Mouse (Mus musculus) intestine, postnatal 0 days (tissue): ENCODE results near the gene Hist1h2bn. TPM values are rescaled to one million over a fixed set of nuclear protein-coding genes. Genes with fewer than 3 reads are reported as not detected.
"Not testable (repeated sequence)": the region's sequence is repeated elsewhere in the genome, so short reads cannot be mapped to it uniquely, and the experiment has no call there.

Experiments used
- ATAC-seq: fragments of 200-750 bp; cut with Nextera tagmentation; 2 replicates; pipeline ENCODE4 v1.8.0; 2017; ENCODE audit warnings: mild to moderate bottlenecking, moderate TSS enrichment, moderate library complexity
- H3K27ac ChIP-seq: fragments of 300-500 bp; sonication (generic); 2 replicates; pipeline ENCODE4 v1.5.1; 2014; ENCODE audit warnings: mild to moderate bottlenecking, low read depth, low read length, moderate library complexity
- H3K27me3 ChIP-seq: fragments of 300-500 bp; sonication (generic); replicated peaks from 2 replicates; pipeline ENCODE4 v1.6.1; 2014; ENCODE audit warnings: low read length, mixed read lengths; ENCODE audit not compliant: control insufficient read depth, insufficient read depth
- H3K36me3 ChIP-seq: fragments of 300-500 bp; sonication (generic); 2 replicates; pipeline ENCODE4 v1.6.1; 2014; ENCODE audit warnings: mild to moderate bottlenecking, moderate library complexity; ENCODE audit not compliant: control insufficient read depth, insufficient read depth
- H3K4me1 ChIP-seq: fragments of 300-500 bp; sonication (generic); replicated peaks from 2 replicates; pipeline ENCODE4 v1.6.1; 2014; ENCODE audit warnings: antibody characterized with exemption, low read length, mixed read lengths; ENCODE audit not compliant: control insufficient read depth, insufficient read depth
- H3K4me2 ChIP-seq: fragments of 300-500 bp; sonication (generic); replicated peaks from 2 replicates; pipeline ENCODE4 v1.6.1; 2014; ENCODE audit warnings: low read depth, mild to moderate bottlenecking, moderate library complexity
- H3K4me3 ChIP-seq: fragments of 300-500 bp; sonication (generic); 2 replicates; pipeline ENCODE4 v1.5.1; 2014; ENCODE audit warnings: low read depth, low read length
- H3K9ac ChIP-seq: fragments of 300-500 bp; sonication (generic); 2 replicates; pipeline ENCODE4 v1.6.1; 2014; ENCODE audit warnings: mild to moderate bottlenecking, low read depth, low read length
- H3K9me3 ChIP-seq: fragments of 300-500 bp; sonication (generic); 2 replicates; pipeline ENCODE4 v1.6.1; 2016; ENCODE audit warnings: mixed run types; ENCODE audit not compliant: control insufficient read depth
- CTCF ChIP-seq: sonication (generic); IDR thresholded peaks from 2 replicates; pipeline ENCODE4 v1.5.1; 2016; ENCODE audit warnings: low read depth, mild to moderate bottlenecking, control low read depth, antibody characterized with exemption, moderate library complexity
- WGBS: fragments of 180-500 bp; shearing (Covaris S2); extraction: QIAGEN DNeasy Blood & Tissue Kit; methylation state at CpG from one replicate; pipeline ENCODE4 v1.1.7; 2014; 5-methylcytosine and 5-hydroxymethylcytosine counted together
- polyA plus RNA-seq: library from polyadenylated mRNA; unstranded; fragments of >200 nt; fragmentation: Nextera tagmentation; extraction: Ambion mirVana; gene quantifications from 2 replicates; pipeline ENCODE4 v1.2.1, GENCODE M21; 2015

Hist1h2bn gene
- polyA plus RNA-seq, 1 experiment from 2014 or later = 1.1 TPM

- no peak overlapping the region for H3K4me2 ChIP-seq
- H3K9ac ChIP-seq = no peak overlapping the region
These were observed 1.8 kb downstream of the Hist1h2bn start for GRCm38 (mm10) chr13:21755707-21756106.

GRCm38 (mm10) chr13:21778814-21779766 is 25.2 kb downstream of the Hist1h2bn start:
- Histone ChIP-seq H3K4me1 (peaks cover 9% of the 10 kb centered on the region; the same call in 1 of the 2 replicates), H3K4me2 (peak overlapping the region; percentile 91), H3K4me3 (peak overlapping the region; percentile 54), H3K27me3 (no peaks in the 10 kb centered on the region), H3K36me3 (no peaks in the 10 kb centered on the region), H3K9me3 (no peaks in the 10 kb centered on the region), H3K27ac (peak overlapping the region; percentile 69), H3K9ac (peak overlapping the region; percentile 67)
- WGBS = 1% methylated on average over 33 of the region's 33 CpGs
- peak; percentile 85 for ATAC-seq
- TF ChIP-seq CTCF = no peak

More at GRCm38 (mm10) chr13:21755707-21756106, 1.8 kb downstream of the Hist1h2bn start:
- Histone ChIP-seq H3K27ac (no peak overlapping the region), H3K27me3 (no peaks in the 10 kb centered on the region), H3K4me3 (no peak overlapping the region), H3K36me3 (no peaks in the 10 kb centered on the region), H3K4me1 (no peaks in the 10 kb centered on the region; the same call in 1 of the 2 replicates), H3K9me3 (no peaks in the 10 kb centered on the region)
- no peak for ATAC-seq
- TF ChIP-seq CTCF = no peak
- WGBS = 67% methylated on average over 1 of the region's 1 CpGs

GRCm38 (mm10) chr13:21779767-21780731 is 26.1 kb downstream of the Hist1h2bn start, which contains the start of gene Hist1h1b:
Gene Hist1h1b (minus strand): TSS chr13:21780625.
- Histone ChIP-seq H3K9ac (peak within 1 kb of the TSS; percentile 58), H3K27me3 (no peaks in the 10 kb centered on the region), H3K4me1 (peaks cover 9% of the 10 kb centered on the region; the same call in 1 of the 2 replicates), H3K27ac (peak within 1 kb of the TSS; percentile 69), H3K9me3 (no peaks in the 10 kb centered on the region), H3K4me2 (peak within 1 kb of the TSS; percentile 91), H3K4me3 (peak within 1 kb of the TSS; percentile 54), H3K36me3 (no peaks in the 10 kb centered on the region)
- ATAC-seq = peak; percentile 25
- under 1% methylated on average over 44 of the region's 44 CpGs for WGBS
- no peak for TF ChIP-seq CTCF

GRCm38 (mm10) chr13:21781021-21781555 is 27.2 kb downstream of the Hist1h2bn start:
- H3K27me3 ChIP-seq = no peaks in the 10 kb centered on the region
- peak overlapping the region; percentile 58; the same call in 1 of the 2 replicates for H3K9ac ChIP-seq
- H3K4me1 ChIP-seq = peaks cover 12% of the 10 kb centered on the region; the same call in 1 of the 2 replicates
- no peak for ATAC-seq
- peak overlapping the region; percentile 54; the same call in 1 of the 2 replicates for H3K4me3 ChIP-seq
- WGBS = 46% methylated on average over 6 of the region's 6 CpGs
- TF ChIP-seq CTCF = no peak
- no peaks in the 10 kb centered on the region for H3K36me3 ChIP-seq
- no peak overlapping the region for H3K27ac ChIP-seq
- H3K4me2 ChIP-seq = peak overlapping the region; percentile 91; the same call in 1 of the 2 replicates
- H3K9me3 ChIP-seq = no peaks in the 10 kb centered on the region

GRCm38 (mm10) chr13:21781639-21782038 is 27.7 kb downstream of the Hist1h2bn start:
- no peak overlapping the region for H3K27ac ChIP-seq
- no peak for ATAC-seq
- WGBS = 96% methylated on average over 1 of the region's 1 CpGs

GRCm38 (mm10) chr13:21782361-21783254 is 28.7 kb downstream of the Hist1h2bn start:
- not testable (repeated sequence) for H3K36me3 ChIP-seq
- 2% methylated on average over 13 of the region's 35 CpGs for WGBS
- peak overlapping the region; percentile 45 for H3K9ac ChIP-seq

More at GRCm38 (mm10) chr13:21781639-21782038, 27.7 kb downstream of the Hist1h2bn start:
- TF ChIP-seq CTCF = no peak
- Histone ChIP-seq H3K9ac (no peak overlapping the region), H3K9me3 (no peaks in the 10 kb centered on the region), H3K4me3 (no peak overlapping the region), H3K4me1 (peaks cover 14% of the 10 kb centered on the region; the same call in 1 of the 2 replicates), H3K4me2 (no peak overlapping the region), H3K27me3 (no peaks in the 10 kb centered on the region), H3K36me3 (no peaks in the 10 kb centered on the region)

More at GRCm38 (mm10) chr13:21782361-21783254, 28.7 kb downstream of the Hist1h2bn start:
- H3K9me3 ChIP-seq, H3K27me3 ChIP-seq, H3K27ac ChIP-seq, ATAC-seq: not testable (repeated sequence)
- H3K4me2 ChIP-seq = peak overlapping the region; percentile 67
- peak overlapping the region; percentile 34 for H3K4me3 ChIP-seq
- H3K4me1 ChIP-seq = peaks cover 14% of the 10 kb centered on the region; the same call in 1 of the 2 replicates
